Mouse (Mus musculus): ENCODE measurements around the gene Dusp28.

The Dusp28 gene

GRCm38 (mm10) chr1:92908664-92909063 lies 1.9 kb downstream of the Dusp28 start:
- no peak for DNase-seq

DNA sequence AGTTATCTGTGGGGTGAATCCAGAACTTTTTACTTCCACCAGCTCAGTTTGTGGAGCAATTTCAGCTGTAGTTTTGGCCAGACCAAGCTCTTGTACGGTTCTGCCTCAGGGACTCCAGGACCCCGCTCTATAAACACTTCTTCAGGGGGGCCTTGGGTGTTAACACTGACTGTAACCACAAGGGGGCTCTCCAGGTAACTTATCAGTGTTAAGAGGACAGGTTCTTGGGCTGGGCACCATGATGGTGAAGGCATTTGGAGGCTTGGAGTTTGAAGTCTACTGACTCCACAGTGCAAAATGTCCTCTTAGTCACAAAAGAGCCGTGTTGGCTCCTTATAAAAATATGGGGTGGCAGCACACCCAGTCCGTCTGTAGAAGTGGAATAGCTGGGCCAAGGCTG lies 2.3 kb downstream of the Dusp28 start:
- peak; percentile 47 to 66 for DNase-seq

GRCm38 (mm10) chr1:92910239-92910885 lies 3.6 kb downstream of the Dusp28 start, which contains the start of gene Rnpepl1:
TSS of gene Rnpepl1 (plus strand) at chr1:92910783.
- peak; percentile 87 to 89 for DNase-seq

- DNase-seq = peak; percentile 90 to 91
Measured at GRCm38 (mm10) chr1:92910925-92911720, 4.3 kb downstream of the Dusp28 start.

- DNase-seq = no peak
Measured at GRCm38 (mm10) chr1:92911721-92912138, 4.9 kb downstream of the Dusp28 start.

DNA sequence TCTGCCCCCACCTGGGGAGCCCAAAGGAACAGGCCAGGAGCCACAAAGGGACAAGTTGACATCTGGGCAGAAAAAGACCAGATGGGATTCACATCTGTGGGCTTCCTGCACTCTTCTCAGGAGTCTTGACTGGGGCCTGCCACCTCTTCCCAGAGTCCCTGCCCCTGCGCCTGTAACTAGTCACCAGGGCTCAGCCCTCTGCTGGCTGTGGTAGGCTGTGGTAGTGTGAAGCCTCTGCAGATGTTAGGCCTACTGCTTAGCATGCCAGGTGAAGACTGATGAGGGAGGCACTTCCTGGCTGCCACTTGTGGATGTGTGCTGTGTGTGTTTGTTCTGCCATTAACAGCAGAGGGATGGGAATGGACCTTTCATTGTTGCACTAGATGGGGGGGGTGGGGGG lies 5.5 kb downstream of the Dusp28 start:
- DNase-seq = no peak

DNA sequence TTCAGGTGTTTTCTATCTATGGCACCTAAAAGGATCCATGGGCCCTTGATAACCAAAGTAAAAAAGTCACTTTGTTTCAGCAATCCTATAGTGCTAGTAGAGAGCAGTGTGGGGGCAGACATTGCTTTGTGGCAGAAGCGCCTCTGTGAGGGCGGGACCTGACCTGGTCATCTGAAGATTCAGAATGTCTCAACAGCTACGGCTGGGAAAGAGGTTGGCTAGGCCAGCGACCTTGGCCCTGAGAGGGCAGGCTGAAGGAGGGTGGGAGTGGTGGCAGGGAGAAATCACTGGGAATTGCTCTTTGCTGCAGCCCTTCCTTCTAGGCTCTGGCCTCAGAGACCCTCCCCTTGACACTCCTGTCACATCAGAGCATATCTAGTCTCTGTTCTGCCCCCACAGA lies 7.5 kb downstream of the Dusp28 start:
- no peak for DNase-seq

- no peak for DNase-seq
Measured at GRCm38 (mm10) chr1:92914993-92915392, 8.2 kb downstream of the Dusp28 start.

DNA sequence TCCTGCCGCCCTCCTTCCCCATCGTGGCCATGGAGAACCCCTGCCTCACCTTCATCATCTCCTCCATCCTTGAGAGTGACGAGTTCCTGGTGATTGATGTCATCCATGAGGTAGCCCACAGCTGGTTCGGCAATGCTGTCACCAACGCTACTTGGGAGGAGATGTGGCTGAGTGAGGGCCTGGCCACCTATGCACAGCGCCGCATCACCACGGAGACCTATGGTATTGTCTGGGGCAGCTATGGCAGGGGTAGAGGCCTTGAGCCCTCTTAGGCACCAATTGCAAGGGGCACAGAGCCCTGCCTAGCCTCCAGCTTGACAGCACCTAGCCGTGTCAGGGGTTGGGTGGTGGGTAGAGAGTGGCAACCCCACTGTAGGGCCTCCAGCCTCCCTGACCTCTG lies 9.9 kb downstream of the Dusp28 start:
- no peak for DNase-seq

DNA sequence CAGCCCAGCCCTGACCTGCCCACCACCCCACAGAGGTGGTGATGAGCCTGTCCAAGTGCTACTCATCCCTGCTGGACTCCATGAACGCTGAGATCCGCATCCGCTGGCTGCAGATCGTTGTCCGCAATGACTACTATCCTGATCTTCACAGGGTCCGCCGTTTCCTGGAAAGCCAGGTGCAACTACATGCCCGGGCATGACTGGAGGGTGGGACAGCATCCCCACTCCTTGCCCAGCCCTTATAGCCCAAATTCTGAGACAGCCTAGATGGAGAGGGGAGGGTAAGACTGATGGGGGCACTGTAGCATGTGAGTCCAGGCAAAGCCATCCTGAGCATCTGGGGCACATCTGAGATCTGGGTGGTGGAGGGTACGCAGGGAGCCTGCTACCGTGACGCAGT lies 12.4 kb downstream of the Dusp28 start:
- DNase-seq = no peak

DNA sequence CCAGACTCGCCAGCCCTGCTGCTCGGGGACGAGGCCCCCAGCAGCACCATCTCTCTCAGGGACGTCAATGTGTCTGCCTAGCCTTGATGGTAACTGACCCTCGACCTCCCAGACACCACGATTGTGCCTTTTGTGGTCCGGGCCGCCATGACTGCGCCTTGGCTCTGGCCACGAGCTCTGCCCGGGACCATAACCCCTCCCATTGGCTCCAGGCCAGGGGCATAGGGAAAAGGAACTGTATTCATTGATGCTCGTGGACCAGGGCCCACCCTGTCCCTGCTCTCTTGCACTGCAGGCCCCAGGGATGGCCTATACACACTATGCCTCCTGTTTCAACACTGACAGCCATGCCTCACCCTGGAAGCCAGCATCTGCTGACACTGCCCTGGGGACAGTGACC lies 13.0 kb downstream of the Dusp28 start:
- DNase-seq = peak; percentile 53 to 56

- no peak for DNase-seq
Measured at GRCm38 (mm10) chr1:92920474-92921200, 13.9 kb downstream of the Dusp28 start.

GRCm38 (mm10) chr1:92921496-92921895 lies 14.7 kb downstream of the Dusp28 start:
- no peak for DNase-seq

GRCm38 (mm10) chr1:92930171-92930706 lies 23.5 kb downstream of the Dusp28 start:
- DNase-seq = no peak

GRCm38 (mm10) chr1:92933611-92934010 lies 26.8 kb downstream of the Dusp28 start:
- no peak for DNase-seq

- peak; percentile 95 to 96 for DNase-seq
Measured at GRCm38 (mm10) chr1:92934182-92934827, 27.5 kb downstream of the Dusp28 start, which contains the start of gene Capn10. TSS of gene Capn10 (plus strand) at chr1:92934376.

DNA sequence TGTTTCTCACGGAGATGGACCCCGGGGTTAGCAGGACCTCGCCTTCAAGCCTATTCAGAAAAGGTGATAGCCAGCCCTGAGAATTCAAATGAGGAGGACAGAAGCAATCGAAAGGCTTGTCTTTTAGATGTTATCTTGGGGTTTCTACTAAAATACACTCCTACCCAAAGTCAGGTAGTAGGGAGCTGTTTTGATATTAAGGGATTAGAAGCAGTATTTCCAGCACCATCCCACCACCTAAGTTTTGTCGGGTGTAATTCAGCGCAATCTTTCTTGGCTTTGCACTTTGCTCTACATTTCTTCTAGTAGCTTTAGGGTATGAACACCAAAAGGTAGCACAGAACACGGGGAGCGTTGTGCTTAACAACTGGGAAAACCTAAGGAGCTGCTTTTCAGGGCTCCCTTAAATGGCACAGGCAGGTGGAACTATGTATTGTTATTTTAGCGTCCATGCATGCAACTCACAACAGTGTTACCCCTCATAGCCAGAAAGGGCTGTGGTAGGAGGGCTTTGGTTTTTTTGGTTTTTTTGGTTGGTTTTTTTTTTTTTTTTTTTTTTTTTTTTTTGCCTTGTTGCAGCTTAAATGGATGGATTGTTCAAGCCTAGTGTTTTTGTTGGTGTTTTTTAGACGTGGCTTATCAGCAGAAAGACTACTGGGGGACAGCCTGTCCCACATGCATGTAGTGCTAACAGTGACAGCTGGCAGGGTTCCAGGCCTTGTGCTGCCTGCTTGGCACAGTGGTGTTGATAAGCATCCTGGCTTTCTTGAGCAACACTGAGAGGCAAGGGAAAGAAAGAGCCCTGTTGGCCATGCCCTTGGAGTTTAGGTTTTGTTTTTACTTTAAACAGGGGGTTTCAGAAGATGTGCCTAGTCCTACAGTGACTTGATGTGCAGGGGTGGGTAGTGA lies 28.5 kb downstream of the Dusp28 start:
- peak; percentile 85 to 86 for DNase-seq

DNA sequence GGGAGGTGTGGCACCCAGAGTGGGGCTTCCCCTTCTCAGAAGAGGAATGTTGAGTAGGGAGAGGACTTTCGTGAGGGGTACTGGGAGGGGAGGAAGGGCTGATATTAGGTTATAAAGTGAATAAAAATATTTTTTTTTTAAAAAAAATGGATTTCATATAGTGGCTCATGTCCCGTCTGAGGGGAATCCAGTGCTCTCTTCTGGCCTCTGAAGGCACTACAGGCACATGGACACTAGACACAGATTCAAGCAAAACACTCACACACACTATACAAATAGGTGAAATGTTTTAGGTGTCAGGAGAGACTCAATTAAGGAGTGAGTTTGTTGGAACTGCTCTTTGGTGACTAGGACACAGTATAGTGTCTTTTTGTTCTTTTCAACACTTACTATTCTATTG lies 29.2 kb downstream of the Dusp28 start:
- DNase-seq = no peak

DNA sequence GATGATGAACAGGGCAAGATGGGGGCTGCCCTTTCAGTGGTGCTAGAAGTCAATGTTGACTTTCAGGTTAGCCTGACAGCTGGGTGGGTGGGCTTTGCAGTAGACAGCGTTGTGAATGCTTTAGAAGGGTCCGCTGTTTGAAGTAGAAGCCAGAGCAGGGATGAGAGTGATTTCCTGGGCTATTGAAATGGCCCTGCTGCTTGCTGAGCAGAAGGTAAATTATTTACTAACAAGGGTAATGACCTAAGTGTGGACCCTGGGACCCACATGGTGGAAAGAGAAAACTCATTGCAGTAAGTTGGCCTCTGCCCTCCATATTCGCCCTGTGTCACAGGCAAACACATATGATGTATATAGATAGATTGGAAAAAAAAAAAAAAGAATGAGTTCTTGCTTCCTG lies 29.7 kb downstream of the Dusp28 start:
- no peak for DNase-seq

- no peak for DNase-seq
Measured at GRCm38 (mm10) chr1:92937797-92938196, 31.0 kb downstream of the Dusp28 start.

DNA sequence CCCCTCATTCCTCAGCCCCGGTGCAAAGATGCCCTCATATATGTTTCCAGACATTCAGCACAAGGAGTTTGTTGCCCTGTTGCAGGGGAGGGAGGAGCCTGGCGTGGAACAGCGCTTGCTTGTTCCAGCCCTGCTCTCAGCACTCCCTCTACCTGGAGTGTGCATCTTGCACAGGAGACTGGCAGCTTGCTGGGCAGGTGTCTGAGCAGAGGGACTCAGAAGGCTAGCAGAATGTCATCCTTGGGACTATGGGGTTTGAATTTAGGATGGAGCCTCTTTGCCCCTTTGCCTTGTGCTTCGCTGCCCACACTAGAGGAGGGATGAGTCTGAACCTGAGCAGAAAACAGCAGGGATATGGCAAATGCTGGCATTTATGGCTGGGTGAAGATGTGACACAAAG lies 33.0 kb downstream of the Dusp28 start:
- no peak for DNase-seq
